Mouse (Mus musculus) cerebellum, adult 8-10 months (tissue): ENCODE measurements around the gene Prrc2b.

ENCODE experiments used
- DNase-seq: peaks from one replicate; pipeline ENCODE4 v3.0.0; 2022

Prrc2b gene

DNA sequence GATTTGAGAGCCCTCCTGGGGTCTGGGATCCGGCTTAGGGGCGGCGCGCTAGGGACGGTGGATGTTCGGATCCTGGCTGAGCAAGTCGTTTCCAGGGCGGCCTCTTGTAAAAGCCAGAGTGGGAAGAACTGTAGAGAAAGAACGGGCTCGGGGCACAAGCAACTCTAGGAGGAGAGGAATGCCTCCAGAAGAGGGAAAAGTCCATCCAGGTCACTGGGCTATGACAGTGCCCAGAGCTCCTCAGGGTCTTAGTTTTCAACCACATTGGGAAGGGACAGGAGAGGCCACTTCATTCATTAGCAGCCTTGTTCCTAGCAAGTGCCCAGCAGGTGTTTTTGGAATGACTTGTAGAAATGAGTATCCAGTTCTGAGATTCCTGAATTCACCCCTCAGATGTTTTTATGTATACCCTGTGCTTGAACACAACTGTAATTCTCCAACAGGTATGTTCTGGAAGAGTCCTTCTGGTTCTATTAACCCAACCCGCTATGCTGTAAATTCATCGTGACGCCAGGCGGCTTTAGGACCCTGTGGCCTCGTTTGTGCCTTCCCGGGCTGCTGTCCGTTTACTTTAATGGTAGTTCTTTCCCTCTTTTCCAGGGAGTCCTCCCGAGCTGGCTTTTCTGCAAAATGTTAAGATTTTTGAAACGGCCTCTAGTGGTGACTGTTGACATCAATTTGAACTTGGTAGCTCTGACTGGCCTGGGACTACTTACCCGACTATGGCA lies 86.0 kb downstream of the Prrc2b start:
- DNase-seq: peak; percentile 65

DNA sequence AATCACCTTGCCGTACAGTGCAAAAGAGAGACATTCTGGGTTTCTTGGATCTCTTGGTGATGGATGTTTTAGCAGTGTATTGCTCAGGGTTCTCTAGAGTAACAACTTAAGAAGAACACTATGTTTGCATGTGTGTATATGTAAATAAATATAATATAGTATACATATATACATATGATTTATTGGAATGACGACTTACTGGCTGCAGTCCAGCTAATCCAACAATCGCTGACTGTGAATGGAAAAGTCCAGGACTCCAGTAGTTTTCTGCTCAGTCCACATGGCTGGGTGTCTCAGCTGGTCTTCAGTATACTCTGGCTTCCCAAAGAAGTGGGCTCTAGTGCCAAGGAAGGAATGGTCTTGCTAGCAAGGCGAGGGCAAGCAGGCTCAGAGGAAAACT lies 86.7 kb downstream of the Prrc2b start:
- DNase-seq: no peak

DNA sequence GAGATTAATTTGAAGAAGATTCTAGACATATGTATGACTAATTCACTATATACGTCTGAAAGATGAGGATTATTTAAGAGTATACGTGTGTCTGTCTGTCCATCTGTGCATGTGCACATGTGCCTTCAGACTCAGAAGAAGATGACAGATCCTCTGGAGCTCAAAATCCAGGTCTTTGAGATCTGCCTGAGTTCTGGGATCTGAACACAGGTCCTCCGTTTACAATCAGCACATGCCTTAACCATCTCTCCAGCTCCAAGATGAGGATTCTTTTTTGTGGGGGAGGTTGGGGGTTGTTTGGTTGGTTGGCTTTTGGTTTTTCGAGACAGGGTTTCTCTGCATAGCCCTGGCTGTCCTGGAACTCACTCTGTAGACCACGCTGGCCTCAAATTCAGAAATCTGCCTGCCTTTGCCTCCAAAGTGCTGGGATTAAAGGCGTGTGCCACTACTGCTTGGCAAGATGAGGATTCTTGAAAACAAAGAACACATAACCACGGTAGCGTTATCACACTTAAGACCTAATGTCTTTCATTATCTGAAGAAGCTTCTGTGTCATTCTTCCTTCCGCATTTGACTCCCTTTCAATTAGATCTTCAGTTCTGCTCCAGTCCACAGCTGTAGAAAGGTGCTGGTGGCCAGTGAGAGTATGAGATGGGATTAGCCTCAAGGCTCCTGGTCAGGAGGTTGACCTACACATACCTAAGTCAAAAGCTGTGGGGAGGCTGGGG lies 88.0 kb downstream of the Prrc2b start:
- no peak for DNase-seq

DNA sequence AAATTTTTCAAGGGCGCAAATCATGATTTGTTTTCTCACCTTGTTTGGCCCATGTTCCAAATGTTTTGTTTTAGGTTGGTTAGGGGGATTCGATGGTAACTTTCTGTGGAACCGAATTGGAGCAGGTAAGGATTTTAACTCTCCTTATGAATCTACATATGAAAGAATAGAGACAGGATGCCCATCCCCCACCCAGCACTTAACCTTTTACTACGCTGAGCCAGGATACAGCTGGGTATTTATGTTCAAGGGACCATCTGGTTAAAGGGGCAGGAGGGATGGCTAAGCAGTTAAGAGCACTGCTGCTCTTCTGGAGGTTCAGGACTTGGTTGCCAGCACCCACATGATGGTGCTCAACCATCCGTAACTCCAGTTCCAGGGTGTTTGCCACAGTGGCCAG lies 89.7 kb downstream of the Prrc2b start:
- no peak for DNase-seq

DNA sequence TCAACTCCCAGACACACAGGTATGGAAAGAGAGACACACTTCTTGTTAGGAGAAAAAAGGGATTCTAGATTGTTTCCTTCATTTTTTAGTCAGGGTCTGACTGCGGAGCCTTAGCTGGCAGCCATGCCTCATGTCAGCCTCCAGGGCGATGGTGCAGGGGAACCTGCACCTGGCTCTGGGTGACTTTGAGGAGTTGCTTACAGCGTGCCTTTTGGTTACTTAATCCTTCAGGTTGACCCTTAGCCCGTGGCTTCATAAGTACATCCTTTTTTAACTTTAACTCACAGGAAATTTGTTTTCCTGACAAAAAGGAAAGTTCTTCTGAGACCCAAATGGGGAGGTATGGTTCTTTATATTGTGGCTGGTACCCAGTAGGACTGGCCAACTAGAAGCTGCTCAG lies 92.1 kb downstream of the Prrc2b start:
- no peak for DNase-seq

DNA sequence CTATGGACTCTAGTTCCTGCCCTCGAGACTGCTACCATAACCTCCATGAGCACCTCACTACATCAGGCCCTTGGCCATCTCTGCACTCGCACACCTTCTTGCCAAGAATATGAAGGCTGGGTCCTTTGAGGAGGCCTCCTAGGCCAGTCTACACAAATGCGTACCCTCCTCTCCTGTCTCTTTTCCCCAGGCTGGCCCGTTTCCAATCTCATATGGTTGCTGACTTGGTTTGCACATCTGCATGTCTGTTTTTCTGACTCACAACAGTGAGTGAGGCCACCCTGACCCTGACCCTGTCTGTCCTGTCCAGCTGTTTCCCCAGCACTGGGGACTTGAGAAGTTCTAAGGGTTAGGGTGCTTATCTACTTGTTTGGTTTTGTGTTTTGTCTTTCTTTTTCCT lies 95.9 kb downstream of the Prrc2b start:
- no peak for DNase-seq

DNA sequence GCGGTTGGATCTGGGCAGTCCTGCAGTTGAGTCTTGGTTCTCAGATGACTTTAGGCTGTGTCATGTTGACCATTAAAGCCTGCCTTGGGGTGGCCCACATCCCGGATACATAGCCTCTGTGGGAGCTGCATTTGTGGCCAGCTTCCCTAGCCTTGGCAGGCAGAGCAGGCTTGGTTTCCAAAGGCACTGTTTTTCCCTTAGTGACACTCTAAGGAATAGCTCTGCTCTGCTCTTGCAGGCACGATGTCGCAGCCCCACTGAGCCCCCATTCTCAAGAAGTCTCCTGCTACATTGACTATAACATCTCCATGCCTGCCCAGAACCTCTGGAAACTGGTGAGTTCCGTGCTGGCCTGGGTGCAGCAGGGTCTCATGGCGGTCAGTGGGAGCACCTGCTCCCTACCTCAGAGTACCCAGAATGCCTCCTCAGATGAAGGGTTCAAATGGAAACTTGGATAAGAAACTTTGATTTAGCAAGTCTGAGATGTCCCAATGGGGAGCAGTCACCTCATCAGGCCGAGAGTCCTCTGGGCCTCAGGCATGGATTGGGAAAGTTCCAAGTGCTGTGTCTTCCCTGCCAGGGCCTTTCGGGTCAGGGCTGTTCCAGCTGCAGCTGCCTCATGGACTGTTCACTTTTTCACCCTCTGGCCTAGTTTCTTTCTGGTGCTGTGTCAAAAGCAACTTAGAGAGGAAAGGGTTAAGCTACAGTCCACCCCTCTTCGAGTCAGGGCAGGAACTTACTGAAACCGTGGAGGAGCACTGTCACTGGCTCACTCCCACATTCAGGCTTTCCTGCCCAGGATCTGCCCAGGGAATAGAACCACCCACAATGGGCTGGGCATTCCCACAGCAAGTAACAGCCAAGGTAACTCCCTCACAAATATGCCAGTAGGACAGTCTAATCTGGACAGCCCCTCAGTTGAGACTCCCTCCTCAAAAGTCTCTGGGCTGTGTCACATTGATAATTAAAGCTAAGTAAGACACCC lies 97.8 kb downstream of the Prrc2b start:
- no peak for DNase-seq

DNA sequence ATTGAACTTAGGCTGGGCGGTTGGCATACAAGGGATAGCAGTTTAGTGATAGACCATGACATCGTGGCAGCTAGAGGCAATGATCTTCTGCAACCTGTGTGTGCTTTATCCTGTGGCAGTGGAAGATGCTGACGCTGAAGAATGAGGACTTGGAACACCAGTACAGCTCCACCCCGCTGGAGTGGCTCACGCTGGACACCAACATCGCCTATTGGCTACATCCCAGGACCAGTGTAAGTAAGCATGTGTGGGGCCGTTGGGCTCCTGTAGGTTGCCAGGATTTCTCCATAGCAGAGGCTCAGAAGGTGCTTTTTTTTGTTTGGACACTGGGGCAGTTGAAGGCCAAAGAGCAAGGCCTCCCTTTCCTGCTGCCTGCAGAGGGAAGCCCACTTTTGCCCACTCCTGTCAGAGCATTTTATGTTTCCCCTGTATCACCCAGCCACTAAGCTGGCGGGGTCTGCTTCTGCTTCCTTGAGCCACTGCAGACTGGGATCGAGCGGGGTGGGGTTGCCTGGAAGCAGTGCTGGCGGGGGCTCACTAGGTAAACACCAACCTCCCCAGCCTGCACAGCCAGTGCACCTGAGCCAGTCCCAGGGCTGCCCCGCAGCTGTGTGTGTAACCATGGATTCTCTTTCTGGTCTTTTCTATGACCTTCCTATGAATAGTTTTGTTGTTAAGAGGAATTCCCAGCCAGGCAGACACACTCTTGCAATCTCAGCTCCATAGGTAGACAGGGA lies 101.1 kb downstream of the Prrc2b start:
- DNase-seq: no peak

DNA sequence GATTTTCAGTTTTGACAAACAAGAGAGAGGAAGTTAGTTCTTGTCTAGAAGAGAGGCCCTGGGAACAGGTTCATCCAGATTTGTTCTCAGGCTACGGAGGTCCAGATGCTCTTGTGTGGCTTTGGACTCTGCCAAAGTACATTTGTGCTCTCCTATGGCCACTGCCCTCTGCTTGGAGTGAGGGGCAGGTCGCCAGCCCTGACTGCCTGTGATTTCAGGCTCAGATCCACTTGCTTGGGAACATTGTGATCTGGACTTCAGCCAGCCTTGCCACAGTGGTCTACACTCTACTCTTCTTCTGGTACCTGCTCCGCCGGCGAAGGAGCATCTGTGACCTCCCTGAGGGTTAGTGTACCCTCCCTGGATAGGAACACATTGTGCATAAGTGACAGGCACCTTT lies 101.8 kb downstream of the Prrc2b start:
- DNase-seq: no peak

DNA sequence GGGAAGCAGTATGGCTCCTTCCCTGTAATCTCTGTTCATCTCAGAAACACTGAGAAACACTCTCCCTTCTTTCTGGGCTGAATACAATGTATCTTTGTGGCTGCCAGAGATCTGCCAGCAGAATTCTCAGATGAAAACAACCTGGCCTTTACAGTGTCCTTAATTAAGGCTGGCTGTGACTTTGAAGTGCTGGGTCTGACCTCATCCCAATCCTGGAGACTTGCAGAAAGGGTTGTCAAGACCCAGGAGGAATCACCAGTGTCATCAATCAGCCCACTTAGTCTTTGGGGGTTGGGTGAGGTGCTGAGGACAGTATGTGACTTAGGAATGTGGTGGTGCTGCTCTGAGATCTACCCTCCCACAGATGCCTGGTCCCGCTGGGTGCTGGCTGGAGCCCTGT lies 102.5 kb downstream of the Prrc2b start:
- DNase-seq: no peak

DNA sequence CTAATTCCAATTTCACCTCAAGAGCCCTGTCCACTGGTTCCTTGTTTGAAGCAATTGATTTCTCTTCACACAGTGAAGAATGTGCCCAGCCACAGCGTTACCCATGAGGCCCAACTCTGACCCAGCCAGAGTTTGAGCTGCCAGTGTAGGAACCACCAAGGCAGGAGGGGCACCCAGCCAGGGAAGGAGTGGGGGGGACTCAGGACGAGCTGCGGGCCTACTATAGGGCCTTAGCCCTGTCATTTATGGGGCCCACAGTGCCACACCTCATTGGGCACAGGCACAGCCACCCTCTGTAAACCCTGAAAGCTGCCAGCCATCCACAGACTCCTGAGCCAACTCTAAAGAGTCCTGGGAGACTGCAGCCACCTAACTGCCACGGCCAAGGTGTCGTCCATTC lies 103.7 kb downstream of the Prrc2b start:
- DNase-seq: no peak

DNA sequence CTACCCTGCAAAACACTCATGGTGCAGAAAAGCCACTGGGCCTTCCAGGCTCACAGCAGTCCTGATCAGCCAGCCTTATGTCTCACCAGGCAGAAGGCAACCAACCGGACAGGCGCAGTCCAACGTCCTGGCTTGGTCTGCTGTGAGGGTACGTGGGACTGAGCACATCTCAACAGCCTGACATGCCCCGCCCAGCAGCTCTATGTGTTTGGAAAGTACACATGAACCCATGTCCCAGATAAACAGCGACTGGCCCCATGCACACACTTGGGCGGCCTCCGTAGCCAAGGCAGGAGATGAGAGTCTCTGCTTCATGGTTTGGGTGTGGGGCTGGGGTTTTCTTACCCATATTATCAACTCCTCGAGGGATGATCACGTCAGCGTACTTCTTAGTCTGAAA lies 105.4 kb downstream of the Prrc2b start:
- no peak for DNase-seq

DNA sequence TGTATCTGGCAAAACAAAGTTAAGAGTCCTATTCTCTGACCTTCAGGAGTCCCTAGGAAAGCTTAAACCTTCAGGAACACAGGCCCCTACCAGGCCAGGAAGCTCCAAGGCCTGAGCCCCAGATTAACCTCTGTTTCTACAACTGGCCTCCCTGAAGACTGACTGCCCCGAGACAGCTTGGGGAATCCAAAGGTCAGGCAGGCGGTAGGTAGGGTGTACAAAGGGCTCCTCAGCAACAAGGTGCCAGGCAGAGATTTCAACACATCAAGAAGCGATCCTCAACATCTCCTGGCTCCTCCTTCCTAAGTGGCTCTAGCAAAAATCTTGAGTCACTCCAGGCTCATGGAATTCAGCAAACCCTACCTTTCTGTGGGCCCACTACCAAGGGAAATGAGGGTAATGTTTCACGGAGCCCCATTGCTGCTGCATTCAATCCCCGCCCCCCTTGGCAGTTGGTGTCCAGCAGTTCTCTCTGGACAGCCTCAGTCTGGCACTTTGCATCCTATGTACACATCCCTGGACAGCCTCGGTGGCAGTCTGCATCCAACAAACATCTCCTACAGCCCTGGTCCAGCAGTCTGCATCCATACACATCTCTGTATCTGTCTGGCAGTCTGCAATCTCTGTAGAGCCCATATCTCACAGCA lies 108.1 kb downstream of the Prrc2b start:
- no peak for DNase-seq

DNA sequence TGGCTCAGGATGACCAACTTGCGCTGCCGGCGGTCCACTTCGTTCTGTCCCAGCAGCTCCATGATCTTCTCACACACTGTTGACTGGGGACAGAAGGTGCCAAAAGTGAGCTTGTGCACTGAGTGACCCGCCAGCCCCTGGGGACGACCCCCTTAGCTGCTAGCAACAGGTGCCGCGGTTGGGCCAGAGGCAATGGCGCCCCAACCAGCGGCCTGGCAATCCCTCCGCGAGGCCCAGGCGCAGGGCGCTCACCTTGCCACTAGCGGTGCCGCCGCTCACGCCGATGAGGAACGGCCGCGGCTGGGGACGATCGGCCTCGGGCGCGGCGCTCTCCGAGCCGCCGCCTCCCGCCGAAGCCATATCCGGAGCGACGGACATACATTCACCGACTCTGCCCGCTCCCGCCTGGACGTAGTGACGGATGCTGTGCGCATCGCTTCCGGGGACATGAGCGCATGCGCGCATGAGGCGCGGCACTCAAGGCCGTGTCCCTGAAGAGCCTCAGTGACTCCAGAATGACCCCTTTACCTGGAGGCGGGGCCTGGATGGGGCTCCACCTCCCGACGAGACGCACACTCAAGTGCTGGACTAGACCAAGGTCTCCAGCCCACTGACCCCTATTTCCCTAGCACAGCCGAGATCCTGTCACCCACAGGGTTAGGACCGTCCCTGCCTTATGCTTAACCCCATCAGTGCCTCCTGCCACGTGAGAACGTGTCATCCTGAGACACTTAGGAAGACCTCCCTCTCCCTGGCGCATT lies 109.0 kb downstream of the Prrc2b start, which contains the start of gene Uck1:
Gene Uck1, minus strand, starts transcription at position 503 of the 761 bp plus-strand sequence.
- DNase-seq: peak; percentile 89

DNA sequence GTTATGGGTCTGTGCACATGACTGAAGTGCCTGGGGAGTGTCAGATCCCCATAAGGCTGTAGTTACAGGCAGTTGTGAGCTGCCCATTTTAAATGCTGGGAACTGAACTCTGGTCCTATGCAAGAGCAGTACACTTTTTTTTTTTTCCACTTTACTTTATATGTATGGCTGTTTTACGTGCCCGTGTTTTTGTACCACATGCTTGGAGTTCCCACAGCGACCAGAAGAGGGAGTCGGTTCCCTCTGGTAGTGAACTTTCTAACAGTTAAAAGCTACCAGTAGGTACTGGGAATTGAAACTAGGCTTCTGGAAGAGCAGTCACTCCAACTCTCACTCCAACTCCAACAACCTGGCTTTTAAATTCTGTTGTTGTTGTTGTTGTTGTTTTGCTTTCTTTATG lies 109.8 kb downstream of the Prrc2b start:
- DNase-seq: peak; percentile 45

DNA sequence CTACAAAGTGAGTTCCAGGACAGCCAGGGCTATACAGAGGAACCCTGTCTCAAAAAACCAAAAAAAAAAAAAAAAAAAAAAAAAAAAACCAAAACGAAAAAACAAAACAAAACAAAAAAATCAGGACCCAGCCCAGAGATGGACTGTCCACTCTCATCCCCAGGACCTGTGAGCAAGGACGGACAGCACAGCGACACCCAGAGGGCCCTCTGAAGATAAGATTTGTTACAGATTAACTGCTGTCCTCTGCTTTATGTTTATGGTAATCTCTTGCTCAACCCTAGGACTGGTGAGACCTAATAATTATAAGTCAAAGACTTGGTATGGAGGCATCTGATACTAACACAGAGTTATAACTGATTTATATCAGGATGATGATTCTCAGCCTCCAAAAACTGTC lies 124.9 kb downstream of the Prrc2b start:
- DNase-seq: no peak

DNA sequence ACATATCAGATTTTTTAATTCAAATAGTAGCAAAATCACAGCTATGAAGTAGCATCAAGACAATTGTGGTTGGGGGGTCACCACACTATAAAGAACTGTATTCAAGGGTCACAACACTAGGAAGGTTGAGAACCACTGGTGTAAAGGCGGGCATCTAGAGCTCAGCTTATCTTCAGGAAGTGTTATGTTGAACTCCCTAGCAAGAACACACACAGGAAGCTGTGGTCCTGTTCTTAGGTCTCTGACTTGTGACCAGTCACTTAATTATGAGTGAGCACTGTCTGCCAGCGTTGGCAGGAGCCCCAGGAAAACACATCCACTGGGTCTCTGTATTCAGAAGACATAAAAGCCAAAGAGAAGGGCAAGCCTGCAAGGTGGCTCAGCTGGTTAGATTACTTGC lies 131.4 kb downstream of the Prrc2b start:
- DNase-seq: no peak

DNA sequence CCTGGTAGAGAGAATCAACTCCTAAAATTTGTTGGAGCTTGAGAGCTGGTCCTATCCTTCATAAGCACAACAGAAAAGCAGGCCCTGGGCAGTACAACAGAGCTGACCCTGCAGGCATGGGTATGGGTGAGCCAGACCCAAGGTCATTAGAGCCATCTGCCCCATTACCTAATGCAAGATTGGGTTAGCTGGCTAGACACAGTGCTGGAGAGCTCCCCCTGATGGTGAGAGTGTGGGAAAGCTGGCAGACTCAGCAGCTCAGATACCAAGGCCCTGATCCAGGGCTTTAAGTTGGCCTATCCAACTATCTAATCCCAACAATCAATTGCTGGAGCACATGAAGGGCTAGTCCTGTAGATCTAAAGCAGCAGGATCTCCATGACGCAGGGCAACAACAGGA lies 131.8 kb downstream of the Prrc2b start:
- DNase-seq: peak; percentile 45

DNA sequence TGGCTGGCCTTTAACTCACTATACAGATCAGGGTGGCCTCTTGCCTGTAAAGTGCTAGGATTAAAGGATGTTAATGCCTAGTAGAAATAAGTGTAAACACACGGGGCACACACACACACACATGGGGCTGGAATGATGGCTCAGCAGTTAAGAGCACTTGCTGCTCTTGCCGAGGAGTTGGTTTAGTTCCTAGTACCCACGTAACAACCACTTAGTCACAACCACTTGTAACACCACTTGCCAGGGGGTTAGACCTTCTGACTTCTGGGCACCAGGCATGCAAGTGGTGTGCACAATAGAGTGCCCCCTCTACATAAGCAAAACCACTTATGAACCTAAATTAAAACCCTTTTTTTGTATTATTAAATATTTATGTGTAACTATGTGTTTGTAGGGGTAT lies 133.1 kb downstream of the Prrc2b start:
- DNase-seq: no peak
